ENCODE assay signal across 14 mouse cellular contexts in the genomic region with DNA sequence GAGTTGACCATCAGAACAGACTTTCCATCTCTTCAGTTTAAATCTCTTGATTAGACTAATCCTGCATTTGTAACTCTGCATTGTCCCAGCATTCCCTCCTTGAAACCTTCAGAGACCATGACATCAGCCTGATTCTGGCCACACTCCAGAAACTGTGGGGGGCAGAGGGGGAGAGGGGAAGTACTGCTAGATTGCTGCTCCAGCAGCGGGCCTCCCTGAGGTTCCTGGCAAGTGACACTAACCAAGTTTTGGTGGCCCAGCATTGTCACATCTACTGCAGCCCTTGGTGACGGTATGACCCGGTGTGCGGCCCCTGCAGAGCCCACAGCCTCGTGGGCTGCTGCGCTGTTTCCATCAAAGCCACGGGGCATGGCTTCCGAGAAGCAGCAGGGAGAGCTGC. TPM values are rescaled to one million over a fixed set of nuclear protein-coding genes. Genes with fewer than 3 reads are reported as not detected.
DNase-seq lines count a peak whose midpoint lies in the region; ATAC-seq lines count a peak whose summit lies in the region.
"Had no signal": no experiment of that assay in that cellular context is flagged by ENCODE, and none has a peak within 500 bp of the region (broad histone marks: within the 10 kb centered on the region; RNA-seq: fewer than 3 reads in every experiment).

No protein-coding gene starts in this region.

- no peaks in the 10 kb centered on the region for H3K27me3 ChIP-seq in heart, embryonic 10.5 days (ENCODE audit: insufficient read depth, poor library complexity, severe bottlenecking)
- H3K27me3 ChIP-seq: embryonic facial prominence, embryonic 12.5 days; hindbrain, embryonic 15.5 days; lung, embryonic 15.5 days had no signal

- intact Hi-C loops in left cerebral cortex, postnatal 4 days (cut with DNase I) = no loop called here

- H3K9me3 ChIP-seq in heart, embryonic 10.5 days = no peaks in the 10 kb centered on the region
- H3K9me3 ChIP-seq: embryonic facial prominence, embryonic 12.5 days; hindbrain, embryonic 15.5 days; lung, embryonic 15.5 days had no signal

- peak; percentile 61 for ATAC-seq in common myeloid progenitor, adult 5-6 weeks (replicated peaks; ENCODE audit: low read depth, poor library complexity, severe bottlenecking)
- no peak for ATAC-seq in monocyte, adult 5-6 weeks (replicated peaks; ENCODE audit: insufficient number of reproducible peaks, low FRiP score, low TSS enrichment, poor library complexity, severe bottlenecking)
- ATAC-seq: activated CD4-positive, CD25-positive, alpha-beta regulatory T cell, adult 4 months had no signal

- H3K36me3 ChIP-seq in heart, embryonic 10.5 days = no peaks in the 10 kb centered on the region
- H3K36me3 ChIP-seq: embryonic facial prominence, embryonic 12.5 days; hindbrain, embryonic 15.5 days; lung, embryonic 15.5 days had no signal

- H3K4me3 ChIP-seq in heart, embryonic 10.5 days = no peak overlapping the region
- H3K4me3 ChIP-seq: embryonic facial prominence, embryonic 12.5 days; hindbrain, embryonic 15.5 days; lung, embryonic 15.5 days had no signal

- WGBS in heart, embryonic 10.5 days = 63% methylated on average over 8 of the region's 8 CpGs

- H3K4me1 ChIP-seq in heart, embryonic 10.5 days = peaks cover 5% of the 10 kb centered on the region; the same call in 1 of the 2 replicates
- H3K4me1 ChIP-seq: embryonic facial prominence, embryonic 12.5 days; lung, embryonic 15.5 days had no signal

- no peak overlapping the region for H3K27ac ChIP-seq in heart, embryonic 10.5 days
- H3K27ac ChIP-seq: embryonic facial prominence, embryonic 12.5 days; hindbrain, embryonic 15.5 days; lung, embryonic 15.5 days had no signal

- DNase-seq in heart, adult 11 months = peak; percentile 90
- DNase-seq in heart, embryonic 10.5 days (ENCODE audit: low spot score) = no peak
- peak; percentile 62 for DNase-seq in left cerebral cortex, postnatal 4 days
- DNase-seq in left cerebral cortex, adult 11 months (ENCODE audit: low spot score) = no peak
- DNase-seq in MN1 (ENCODE audit: low spot score) = peak; percentile 9

RNA-seq across cellular contexts. Expression of a gene that starts 39.9 kb away (rescaled TPM):
- 2.0 and 2.4 TPM in 2 replicates for polyA plus RNA-seq in heart, embryonic 10.5 days (2016; fragmentation: Nextera tagmentation; extraction: Ambion mirVana)
- total RNA-seq in left cerebral cortex, postnatal 4 days (2021) = 10 to 100 TPM; 16.8 to 18.5 TPM
- 4.5 and 5.8 TPM in 2 replicates for total RNA-seq in common myeloid progenitor, adult 5-6 weeks (2017)
- 6.0 to 12.7 TPM (median 6.8 TPM) in 3 replicates for total RNA-seq in monocyte, adult 5-6 weeks (2017)

RNA-seq across cellular contexts. Expression of a gene that starts 56.8 kb away (rescaled TPM):
- not detected in 2 replicates for polyA plus RNA-seq in heart, embryonic 10.5 days (2016; fragmentation: Nextera tagmentation; extraction: Ambion mirVana)
- not detected for total RNA-seq in left cerebral cortex, postnatal 4 days (2021)
- total RNA-seq in common myeloid progenitor, adult 5-6 weeks (2017) = not detected in 2 replicates
- not detected in 3 replicates for total RNA-seq in monocyte, adult 5-6 weeks (2017)
- total RNA-seq: left cerebral cortex, postnatal 14 days had no signal
- polyA plus RNA-seq: activated CD4-positive, CD25-positive, alpha-beta regulatory T cell, adult 4 months; embryonic facial prominence, embryonic 12.5 days; frontal cortex, adult 2 months; hindbrain, embryonic 15.5 days; kidney, embryonic 16.5 days; lung, embryonic 15.5 days had no signal

Comparison
In these comparisons a context has a peak if more than half of its experiments do, and no peak if none do; other contexts are left out.
1. DNase-seq: peak in heart, adult 11 months (single experiment), left cerebral cortex, postnatal 4 days (single experiment) and MN1 (single experiment); none in heart, embryonic 10.5 days (single experiment) and left cerebral cortex, adult 11 months (single experiment).